Mouse (Mus musculus) left cerebral cortex, postnatal 4 days (tissue): ENCODE results near the gene Fdps. TPM values are rescaled to one million over a fixed set of nuclear protein-coding genes. Genes with fewer than 3 reads are reported as not detected.

Experiments
- DNase-seq: peaks from one replicate; pipeline ENCODE4 v3.0.0-alpha.2; 2022
- intact Hi-C: fragments of 180-260 bp; cut with DNase I; formaldehyde crosslinking; loops from one replicate; pipeline ENCODE4 v1.15.1; 2025
- total RNA-seq, 2 experiments: library from RNA; stranded (reverse); gene quantifications; 2 replicates each; pipeline ENCODE4 v1.2.3; 2021

The Fdps gene
- 100 to 1,000 TPM; 314 to 352 TPM for total RNA-seq

DNA sequence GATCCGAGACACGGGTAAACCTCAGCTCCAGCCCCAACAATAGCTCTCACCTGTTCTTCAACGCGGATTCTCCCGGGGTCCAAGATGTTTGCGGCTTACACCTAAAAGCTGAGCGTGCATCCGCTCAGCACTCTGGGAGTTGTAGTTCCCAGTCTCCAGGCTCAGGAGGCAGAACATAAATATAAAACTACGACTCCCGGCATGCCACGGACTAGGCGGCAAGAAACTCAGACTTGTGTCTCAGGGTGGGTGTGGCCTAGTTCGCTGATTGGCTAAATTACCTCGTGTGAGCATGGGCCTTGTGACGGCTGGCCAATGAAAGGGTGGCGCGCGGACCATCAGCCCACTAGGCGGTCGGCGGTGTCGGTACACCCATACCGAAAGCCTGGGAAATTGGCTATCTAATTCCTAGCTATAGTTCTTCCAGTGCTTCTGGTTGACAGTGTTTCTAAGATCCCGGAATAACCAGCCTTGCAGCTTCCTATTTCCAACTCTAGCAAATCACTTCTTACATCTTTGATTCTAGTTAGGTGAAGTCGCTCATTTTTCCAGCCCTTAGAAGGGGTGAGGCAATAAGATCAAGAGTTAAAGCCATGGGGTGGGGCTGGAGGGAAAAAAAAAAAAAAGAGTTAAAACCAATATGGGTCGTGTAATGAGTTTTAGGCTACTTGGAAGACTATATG, at the start of gene Fdps:
Gene Fdps, minus strand, starts transcription at position 148 of the 683 bp plus-strand sequence.
- DNase-seq, result peak; percentile 96
- intact Hi-C loops, result no loop called here

DNA sequence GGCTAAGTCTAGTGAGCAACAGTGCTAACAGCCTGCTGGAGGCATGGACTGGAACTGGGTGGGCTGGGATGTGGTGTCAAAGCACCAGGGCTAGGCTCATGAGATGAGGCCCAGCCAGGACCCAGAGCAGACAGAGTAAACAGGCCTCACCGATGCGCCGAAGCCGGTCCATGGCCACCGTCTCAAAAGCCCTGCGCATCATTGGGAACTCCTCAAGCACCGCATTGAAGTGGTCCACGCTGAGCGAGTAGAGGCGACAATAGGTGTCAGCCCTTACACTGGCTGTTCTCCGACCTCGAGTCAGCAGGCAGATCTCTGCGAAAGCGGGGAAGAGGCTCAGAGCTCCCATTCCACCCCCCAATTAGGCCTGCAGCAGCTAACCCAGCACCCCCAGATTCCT, 46.8 kb upstream of the Fdps start:
- intact Hi-C loops, result no loop called here
- no peak for DNase-seq

DNA sequence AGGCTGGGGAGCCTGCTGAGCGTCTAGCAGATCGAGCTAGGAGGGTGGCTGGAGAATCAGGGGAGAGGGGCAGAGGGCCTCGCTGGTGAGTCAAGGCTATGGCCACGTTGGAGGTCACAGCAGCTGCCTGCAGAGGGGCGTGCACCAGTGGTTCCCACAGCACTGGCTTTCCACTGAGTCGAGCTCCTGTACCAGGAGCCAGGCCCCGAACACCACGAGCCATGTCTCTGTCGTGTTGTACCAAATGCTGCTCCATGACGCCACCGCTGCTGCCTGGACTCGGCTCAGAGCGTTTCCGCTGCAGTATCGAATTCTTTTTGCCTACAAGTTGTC, 46.2 kb upstream of the Fdps start:
- intact Hi-C loops, result no loop called here

DNA sequence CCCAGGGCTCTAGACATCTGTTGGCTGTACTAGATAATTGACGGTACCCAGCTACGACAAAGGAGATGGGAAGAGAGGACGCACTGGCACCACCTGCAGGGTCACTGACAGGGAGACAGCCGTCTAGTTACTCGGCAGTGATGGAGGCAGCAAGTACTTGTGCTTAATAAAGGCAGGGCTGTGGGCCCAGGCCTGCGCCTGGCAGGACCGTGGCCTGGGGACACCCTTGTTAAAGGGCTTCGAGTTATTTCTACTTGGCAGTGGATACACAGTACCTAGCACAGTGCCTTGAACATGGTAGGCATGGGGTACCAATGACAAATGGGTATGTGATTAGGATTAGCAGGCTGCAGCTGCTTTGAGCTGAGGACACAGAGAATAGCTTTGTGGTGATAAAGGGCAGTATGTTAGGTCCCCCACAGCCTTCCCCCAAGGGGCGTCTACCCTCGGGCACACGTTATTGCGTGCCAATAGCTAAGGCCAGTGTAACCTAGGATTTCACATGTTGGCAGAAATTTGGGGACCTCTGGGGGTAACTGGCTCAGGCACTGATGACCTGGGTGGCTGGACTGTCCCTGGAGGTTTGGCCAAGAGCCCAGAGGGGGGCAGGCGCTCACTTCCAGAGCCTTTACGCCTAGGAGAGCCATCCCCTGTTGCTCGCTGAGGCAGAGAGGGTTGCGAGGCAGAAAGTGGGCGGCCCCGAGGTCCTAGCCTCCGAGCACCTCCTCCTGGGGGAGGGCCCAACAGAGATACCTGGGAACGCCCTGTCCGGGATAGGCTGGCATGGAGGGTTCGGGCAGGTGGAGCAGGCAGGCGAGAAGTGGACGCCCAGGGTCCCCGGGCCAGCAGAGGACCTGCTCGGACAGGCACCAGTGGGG, 45.6 kb upstream of the Fdps start:
- intact Hi-C loops, result no loop called here
- no peak for DNase-seq

More for the DNA sequence above, 46.2 kb upstream of the Fdps start:
- no peak for DNase-seq

DNA sequence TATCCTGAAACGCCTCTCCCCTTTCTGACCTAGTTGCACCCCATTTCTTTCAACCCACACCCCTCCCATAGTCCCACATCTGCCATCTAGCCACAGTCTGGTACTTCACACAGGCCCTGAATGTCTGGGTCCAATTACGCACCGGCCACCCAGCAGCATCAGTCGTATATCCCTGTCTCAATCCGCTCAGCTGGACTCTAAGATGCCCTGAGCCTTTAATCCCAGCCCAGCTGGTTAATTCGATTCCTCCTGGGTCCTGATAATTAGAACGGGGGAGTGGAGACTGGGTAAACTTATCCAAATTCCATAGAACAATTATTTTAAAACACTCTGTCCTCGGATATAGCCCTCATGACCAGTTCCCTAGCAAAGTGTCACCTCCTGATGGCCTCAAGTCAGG, 43.8 kb upstream of the Fdps start:
- DNase-seq, result no peak
- intact Hi-C loops, result no loop called here

DNA sequence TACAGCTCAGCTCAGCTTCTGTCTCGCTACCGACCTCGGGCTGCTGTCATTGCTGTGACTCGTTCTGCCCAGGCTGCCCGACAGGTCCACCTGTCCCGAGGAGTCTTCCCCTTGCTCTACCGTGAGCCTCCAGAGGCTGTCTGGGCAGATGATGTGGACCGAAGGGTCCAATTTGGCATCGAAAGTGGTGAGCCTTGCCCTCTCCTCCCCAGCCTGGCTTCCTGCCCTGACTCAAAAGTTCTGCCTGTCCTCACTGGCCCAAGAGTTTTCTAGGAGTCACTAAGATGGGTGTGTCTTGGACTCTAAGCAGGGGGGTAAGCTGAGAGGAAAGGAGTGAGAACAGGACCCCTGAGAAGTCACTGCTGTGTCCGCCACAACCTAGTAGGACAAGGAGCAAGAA, 43.1 kb upstream of the Fdps start:
- DNase-seq, result no peak

DNA sequence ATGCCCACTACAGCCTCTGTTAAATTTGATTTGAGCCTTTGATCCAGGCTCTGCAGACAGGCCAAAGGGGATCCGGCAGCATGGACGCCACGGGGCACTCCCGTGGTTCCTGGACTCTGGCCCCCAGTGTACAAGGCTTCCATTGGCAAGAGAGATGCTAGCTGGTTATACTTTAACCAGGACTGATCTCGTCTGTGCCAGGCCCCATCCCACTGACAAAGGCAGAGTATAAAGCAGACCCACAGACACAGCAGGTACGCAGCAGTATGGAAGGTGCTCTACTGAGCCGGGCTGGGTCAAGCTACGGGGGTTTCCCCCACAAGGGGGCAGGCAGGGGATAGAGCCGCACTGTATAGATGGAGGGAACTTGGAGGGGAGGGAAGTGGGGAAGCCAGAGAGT, 34.6 kb upstream of the Fdps start:
- DNase-seq, result no peak
- intact Hi-C loops, result no loop called here

More for the DNA sequence above, 43.1 kb upstream of the Fdps start:
- intact Hi-C loops, result no loop called here

DNA sequence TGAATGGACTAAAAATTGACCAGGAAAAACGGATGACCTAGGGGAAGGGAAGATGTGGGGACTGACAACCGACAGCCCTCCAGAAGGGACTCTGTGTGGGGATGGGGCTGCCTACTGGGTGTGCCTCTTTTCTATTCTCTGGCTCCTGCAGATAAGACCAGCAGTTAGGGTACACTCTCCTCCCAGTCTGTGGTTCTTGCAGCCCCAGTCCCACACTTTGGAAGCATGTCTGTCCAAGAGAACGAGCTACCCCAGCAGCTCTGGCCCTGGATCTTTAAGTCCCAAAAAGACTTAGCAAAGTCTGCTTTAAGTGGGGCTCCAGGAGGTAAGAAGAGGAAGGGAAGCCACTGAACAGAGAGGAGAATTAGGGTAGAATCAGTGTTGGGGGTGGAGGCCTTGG, 34.2 kb upstream of the Fdps start, which contains the start of gene Pklr:
Gene Pklr, plus strand, starts transcription at position 185 of the 400 bp plus-strand sequence.
- no peak for DNase-seq
- intact Hi-C loops, result no loop called here

DNA sequence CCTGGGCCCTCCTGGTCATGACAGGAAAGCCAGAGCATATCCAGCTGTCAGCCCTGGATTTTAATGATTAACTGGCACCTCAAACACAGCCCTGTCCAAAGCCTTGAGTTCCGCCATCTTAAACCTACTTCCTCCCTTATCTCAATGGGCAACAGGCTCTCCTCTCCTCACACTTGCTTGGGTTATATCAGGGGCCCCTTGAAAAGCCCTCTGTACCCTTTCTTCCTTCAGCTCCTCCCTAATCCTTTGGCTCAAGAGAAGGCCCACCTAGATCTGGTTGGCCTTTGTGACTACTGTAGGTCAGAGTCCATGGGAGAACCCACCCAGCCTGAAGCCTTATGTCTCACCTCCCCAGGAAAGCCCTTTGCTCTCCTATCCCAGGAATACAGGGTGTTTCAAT, 32.0 kb upstream of the Fdps start:
- intact Hi-C loops, result no loop called here

DNA sequence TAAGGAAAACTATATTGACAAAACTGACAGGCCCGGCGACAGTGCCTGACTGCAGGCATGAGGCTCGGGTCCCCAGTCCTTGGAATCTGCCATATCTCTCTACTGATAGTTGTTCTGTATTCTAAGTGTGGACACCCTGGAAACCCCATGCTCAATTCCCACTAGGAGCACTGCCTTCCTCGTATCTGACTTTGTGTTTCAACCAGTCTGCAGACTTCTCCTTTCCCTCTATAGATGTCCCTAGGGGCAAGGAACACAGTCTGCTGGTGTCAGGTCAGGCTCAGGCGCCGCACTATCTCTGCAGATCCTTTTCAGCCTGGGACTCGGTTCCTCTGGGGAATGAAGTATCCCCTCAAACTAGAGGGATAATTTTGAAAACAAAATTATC, 31.3 kb upstream of the Fdps start:
- DNase-seq, result no peak
- intact Hi-C loops, result no loop called here

More for the DNA sequence above, 32.0 kb upstream of the Fdps start:
- DNase-seq, result no peak

DNA sequence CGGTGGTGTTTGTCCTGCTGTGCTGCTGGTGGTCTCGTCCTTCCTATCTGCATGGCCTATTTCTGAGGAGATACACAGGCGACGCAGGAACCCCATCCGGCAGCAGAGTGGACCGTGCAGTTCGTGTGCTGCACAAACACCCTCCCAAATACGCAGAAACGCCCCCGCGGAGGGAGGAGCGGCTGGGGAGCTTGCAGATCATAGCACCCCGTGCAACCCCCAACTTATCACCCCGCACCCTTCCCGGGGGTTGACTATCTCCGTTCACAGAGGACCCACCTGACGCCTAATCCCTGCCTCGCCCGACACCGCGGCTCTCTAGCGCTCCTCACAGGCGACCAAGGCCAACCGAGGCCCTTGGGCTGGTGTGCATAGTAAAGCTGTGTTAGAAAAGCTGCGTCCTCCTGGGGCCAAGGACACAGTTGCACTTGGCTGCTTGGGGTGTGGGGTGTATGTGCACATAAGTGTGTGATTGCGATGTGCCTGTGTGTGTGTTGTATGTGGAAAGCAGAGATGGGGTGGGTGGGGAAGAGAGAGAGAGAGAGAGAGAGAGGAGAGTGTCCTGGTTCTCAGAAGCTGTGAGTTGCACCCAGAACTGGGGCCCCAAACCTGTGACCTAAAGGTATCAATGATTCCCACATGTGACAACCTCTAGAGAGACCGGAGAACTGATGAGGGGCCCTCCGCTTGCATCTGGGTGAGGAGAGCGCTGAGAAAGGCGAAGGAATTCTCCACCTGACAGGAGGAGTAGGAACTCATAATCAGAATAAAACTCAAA, 30.7 kb upstream of the Fdps start:
- intact Hi-C loops, result no loop called here
- peak; percentile 34 for DNase-seq

DNA sequence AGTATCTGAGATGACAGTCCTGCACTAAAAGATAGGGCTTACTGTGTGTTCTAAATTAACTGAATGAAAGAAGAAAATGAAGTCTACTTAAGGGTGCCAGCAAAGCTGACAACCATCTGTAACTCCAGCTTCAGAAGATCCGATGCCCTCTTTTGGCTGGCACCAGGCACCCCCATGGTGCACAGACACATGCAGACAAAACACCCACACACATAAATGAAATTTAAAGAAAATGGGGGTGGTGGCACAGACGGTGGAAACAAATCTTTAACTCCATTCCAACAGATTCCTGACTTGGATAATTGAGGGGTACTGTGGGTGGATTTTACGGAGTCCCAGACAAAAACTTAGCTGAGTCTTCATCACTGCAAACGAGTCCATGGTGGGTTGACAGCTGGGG, 30.1 kb upstream of the Fdps start:
- peak; percentile 17 for DNase-seq
- intact Hi-C loops, result no loop called here

DNA sequence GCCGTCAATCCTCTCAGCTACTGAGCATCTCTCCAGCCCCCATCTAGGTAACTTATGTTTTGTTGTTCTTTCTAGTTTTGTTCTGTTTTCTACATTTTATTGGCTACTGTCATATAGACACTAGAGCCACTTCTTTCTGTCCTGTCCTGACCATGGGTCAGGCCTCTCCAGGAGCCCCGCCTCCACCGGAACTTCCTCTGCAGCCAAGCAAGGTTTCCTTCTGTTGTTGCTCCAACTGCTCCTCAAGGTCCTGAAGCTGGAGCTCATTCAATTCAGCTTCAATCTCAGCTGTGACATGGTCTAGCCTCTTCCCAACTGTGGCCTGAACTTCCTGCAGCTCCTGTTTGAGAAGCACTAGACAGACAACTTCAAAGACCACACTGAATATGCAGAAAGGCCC, 28.1 kb upstream of the Fdps start:
- intact Hi-C loops, result no loop called here
- no peak for DNase-seq

DNA sequence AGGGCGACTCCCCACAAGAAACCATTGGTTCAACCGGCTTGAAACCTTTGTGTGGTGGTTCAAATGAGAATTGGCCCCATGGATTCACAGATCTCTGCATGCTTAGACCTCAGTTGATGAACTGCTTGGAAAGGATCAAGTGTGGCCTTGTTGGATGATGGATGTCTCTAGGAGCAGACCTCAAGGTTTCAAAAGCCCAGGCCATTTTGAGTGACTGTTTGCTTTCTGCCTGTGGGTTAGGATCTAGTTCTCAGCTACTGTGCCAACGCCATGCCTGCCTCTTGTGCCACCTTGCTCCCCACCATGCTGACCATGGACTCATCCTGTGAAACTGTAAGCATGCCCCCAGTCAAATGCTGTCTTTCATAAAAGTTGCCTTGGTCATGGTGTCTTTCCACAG, 24.2 kb upstream of the Fdps start:
- intact Hi-C loops, result no loop called here
- DNase-seq, result no peak

DNA sequence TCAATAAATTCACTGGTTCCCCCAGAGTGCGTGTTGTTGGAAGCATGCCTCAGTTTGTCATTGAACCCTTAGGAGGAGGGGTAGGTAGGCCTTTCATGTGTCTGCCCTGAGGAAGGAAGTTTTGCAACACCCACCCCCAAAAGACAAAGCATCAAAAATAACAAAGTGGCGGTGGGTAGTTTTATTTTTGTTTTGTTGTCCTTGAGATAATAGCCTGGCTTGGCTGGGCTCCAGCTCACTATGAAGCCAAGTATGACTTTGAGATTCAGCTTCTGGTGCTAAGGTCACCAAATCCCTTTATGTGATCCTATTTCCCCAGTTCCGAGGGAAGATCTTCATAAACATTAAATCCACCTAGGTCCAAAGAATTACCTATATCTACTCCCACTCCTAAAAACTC, 22.5 kb upstream of the Fdps start:
- DNase-seq, result no peak

DNA sequence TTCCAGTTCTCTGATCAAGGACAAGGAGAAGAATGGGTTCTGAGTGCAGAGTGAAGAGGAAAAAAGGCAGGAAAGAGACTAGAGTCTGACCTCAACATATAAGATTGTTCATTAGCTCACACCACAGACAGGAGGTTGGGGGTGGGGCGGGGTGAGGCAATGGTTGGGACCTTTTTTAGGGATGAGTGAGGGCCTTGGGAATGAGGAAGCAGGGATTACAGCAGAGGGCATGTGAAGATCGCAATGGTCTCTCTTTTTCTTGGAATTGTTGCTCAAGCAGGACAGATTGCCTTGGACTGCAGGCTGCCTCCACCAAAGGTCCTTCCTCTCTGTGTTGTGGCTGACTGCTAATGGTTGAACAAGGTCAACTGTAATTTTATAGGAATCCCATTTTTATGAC, 21.6 kb upstream of the Fdps start:
- intact Hi-C loops, result no loop called here
- DNase-seq, result no peak

More for the DNA sequence above, 22.5 kb upstream of the Fdps start:
- intact Hi-C loops, result no loop called here

DNA sequence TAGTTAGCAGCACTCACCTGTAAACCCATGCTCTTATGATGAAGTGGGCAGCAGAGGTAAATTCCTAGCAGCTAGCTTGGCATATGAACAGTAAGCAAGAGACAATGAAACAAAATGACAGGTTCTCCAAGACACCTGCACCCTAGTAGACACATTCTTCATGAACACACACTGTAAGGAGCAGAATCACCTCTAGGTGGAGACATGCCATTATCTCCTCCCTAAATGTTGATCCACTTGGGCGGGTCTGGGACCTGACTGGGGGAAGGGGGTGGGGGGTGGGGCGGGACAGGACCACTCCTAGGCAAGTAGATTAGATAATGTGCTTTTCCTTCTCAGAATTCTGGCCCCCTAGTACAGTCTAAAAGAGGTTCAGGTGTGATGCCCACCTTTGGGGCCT, 13.8 kb upstream of the Fdps start:
- intact Hi-C loops, result no loop called here
- no peak for DNase-seq

DNA sequence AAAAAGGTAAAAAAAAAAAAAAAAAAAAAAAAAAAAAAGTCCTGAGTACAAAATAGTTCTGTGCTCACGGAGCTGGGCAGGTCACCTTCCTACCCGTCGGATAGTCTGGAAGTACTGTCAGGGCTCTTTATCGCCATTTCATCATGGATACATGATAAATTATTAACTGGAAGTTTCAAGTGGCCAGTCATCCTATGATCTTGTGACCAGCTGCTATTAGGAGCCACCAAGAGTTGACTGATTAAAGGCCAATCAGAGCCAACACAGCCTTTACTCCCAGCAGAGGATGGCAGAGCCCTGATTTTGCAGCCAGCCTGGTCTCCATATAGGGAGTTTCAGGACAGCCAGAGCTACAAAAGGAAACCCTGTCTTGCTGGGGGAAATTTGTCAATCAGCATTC, 11.3 kb upstream of the Fdps start:
- intact Hi-C loops, result no loop called here
- DNase-seq, result no peak

DNA sequence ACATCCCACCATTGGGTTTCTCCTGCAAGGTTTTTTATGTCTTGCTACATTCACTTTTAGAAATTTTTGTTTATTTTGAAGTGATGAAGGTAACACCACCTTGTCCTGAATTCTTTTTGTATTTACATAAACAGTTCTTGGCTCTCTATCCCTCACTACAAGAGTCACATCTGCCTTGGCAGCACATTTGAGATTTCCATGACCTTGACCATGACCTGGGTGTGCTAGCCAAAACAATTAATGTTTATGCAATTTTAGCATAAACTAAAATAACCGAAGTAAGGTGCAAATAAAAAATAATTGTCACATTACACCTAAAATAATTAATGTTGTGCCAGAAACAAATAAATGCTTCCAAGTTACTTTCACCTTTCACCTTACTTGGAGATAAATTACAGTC, 6.4 kb upstream of the Fdps start:
- intact Hi-C loops, result no loop called here
- DNase-seq, result no peak

DNA sequence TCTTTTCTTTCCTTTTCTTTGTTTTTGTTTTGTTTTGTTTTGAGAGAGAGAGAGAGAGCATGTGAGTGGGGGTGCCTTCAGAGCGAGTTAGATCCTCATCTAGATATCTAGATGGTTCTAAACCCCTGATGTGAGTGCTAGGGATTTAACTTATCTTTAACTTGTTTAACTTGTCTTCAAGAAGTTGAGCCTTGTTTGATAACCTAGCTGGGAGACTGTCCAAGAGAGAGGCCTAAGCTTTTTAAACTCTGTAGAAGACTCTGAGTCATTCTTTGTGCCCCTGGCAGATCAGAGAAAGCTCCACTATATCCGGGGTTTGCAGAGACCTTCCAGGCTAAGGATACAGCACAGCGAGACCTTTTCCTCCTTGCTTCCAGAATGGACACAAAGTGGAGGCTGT, 5.8 kb upstream of the Fdps start:
- intact Hi-C loops, result no loop called here
- no peak for DNase-seq

DNA sequence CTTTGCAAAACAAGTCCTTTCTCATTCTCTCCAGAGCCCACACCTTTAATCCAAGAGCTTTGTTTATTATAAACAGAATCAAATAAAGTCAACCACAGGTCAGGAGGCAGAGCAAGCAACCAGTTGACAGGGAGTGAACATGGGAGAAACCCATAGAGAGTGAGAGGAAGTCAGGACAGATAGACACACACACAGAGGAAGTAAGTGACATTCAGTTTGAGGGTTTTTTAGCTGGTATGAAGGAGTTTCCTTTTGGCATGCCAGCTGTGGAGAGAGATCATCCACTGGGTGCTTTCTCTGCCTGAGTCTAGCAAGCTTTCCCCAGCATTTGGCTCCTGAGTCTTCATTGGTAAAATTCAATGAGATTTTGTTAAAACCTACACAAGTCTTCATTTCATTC, 5.1 kb upstream of the Fdps start:
- intact Hi-C loops, result no loop called here
- DNase-seq, result no peak

DNA sequence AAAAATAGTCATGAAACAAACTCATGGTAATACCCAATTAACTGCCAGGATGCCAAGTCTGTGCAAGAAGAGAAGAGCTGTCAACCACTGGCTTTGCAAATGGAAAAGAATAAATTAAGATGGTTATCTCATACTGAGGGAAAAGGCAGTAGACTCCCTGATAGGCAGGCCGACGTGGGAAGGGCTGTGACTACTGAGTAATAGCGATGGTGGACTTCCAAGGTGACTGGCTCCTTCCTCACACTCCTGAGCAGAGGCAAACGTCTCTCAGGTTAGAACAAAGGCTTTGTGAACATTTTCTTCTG, 1.5 kb upstream of the Fdps start:
- intact Hi-C loops, result no loop called here

More for the DNA sequence above, 1.5 kb upstream of the Fdps start:
- DNase-seq, result no peak
